Mouse (Mus musculus) cerebellum, adult 9-11 months (tissue): ENCODE data around the gene Nfkbie.

Source experiments
- DNase-seq: peaks from one replicate; pipeline ENCODE4 v3.0.0; 2022

Gene Nfkbie

GRCm38 (mm10) chr17:45544001-45544872 is 11.3 kb upstream of the Nfkbie start:
- peak; percentile 78 for DNase-seq

GRCm38 (mm10) chr17:45544873-45545277 is 10.6 kb upstream of the Nfkbie start:
- peak; percentile 73 for DNase-seq

- peak; percentile 69 for DNase-seq
Observed at GRCm38 (mm10) chr17:45545278-45545961, 10.1 kb upstream of the Nfkbie start.

GRCm38 (mm10) chr17:45546941-45547340 is 8.6 kb upstream of the Nfkbie start:
- DNase-seq, result peak; percentile 85

- DNase-seq, result peak; percentile 74
Observed at GRCm38 (mm10) chr17:45547461-45548190, 7.9 kb upstream of the Nfkbie start.

GRCm38 (mm10) chr17:45548541-45549512 is 6.7 kb upstream of the Nfkbie start:
- DNase-seq, result peak; percentile 86

GRCm38 (mm10) chr17:45549617-45550181 is 5.8 kb upstream of the Nfkbie start, which contains the start of gene Tmem151b:
Gene Tmem151b, minus strand, starts transcription at chr17:45549677.
- peak; percentile 81 for DNase-seq

GRCm38 (mm10) chr17:45550253-45550652 is 5.2 kb upstream of the Nfkbie start:
- peak; percentile 65 for DNase-seq

- peak; percentile 52 for DNase-seq
Observed at GRCm38 (mm10) chr17:45551249-45551796, 4.2 kb upstream of the Nfkbie start.

GRCm38 (mm10) chr17:45551816-45552451 is 3.6 kb upstream of the Nfkbie start:
- peak; percentile 87 for DNase-seq

GRCm38 (mm10) chr17:45553065-45553464 is 2.4 kb upstream of the Nfkbie start:
- DNase-seq, result peak; percentile 50

GRCm38 (mm10) chr17:45554420-45554819 is 1.1 kb upstream of the Nfkbie start:
- peak; percentile 46 for DNase-seq

GRCm38 (mm10) chr17:45556107-45556489 is 595 bp downstream of the Nfkbie start:
- peak; percentile 57 for DNase-seq

- DNase-seq, result no peak
Observed at GRCm38 (mm10) chr17:45556514-45557245, 1.2 kb downstream of the Nfkbie start.

- peak; percentile 47 for DNase-seq
Observed at GRCm38 (mm10) chr17:45557246-45557824, 1.8 kb downstream of the Nfkbie start.

- peak; percentile 58 for DNase-seq
Observed at GRCm38 (mm10) chr17:45557998-45558862, 2.7 kb downstream of the Nfkbie start.

GRCm38 (mm10) chr17:45559732-45560525 is 4.4 kb downstream of the Nfkbie start:
- peak; percentile 85 for DNase-seq

- peak; percentile 65 for DNase-seq
Observed at GRCm38 (mm10) chr17:45563216-45563615, 7.7 kb downstream of the Nfkbie start.
